Mouse (Mus musculus) left cerebral cortex, adult 8-10 months (tissue): ENCODE results near the gene Bcas3. TPM values are rescaled to one million over a fixed set of nuclear protein-coding genes. Genes with fewer than 3 reads are reported as not detected.

ENCODE experiments used
- DNase-seq, 2 experiments: peaks; one replicate each; pipeline ENCODE4 v3.0.0; 2022; ENCODE audit warnings: low spot score in 2 of 2
- microRNA-seq, 2 experiments: library from miRNA; unstranded; fragments of <30 nt; microRNA quantifications; one replicate each; pipeline ENCODE4 v1.2.0; 2022
- total RNA-seq, 4 experiments: library from RNA; stranded (reverse); gene quantifications; 2 replicates each; pipeline ENCODE4 v1.2.4; 2022

Bcas3 gene
- total RNA-seq, 4 experiments from 2014 or later = 67.2 to 79.7 (median 75.7) TPM

- no peak for DNase-seq
Observed at GRCm38 (mm10) chr11:85840031-85840802, 487.2 kb downstream of the Bcas3 start.

- DNase-seq = no peak
Observed at GRCm38 (mm10) chr11:85840803-85841145, 487.8 kb downstream of the Bcas3 start.

- DNase-seq = no peak
Observed at GRCm38 (mm10) chr11:85841211-85841681, 488.3 kb downstream of the Bcas3 start.

GRCm38 (mm10) chr11:85841980-85842379 lies 489.0 kb downstream of the Bcas3 start:
- no peak for DNase-seq

- no peak for DNase-seq
Observed at GRCm38 (mm10) chr11:85842596-85843346, 489.8 kb downstream of the Bcas3 start.

GRCm38 (mm10) chr11:85843347-85843692 lies 490.4 kb downstream of the Bcas3 start:
- DNase-seq = no peak

- no peak for DNase-seq
Observed at GRCm38 (mm10) chr11:85844144-85844965, 491.4 kb downstream of the Bcas3 start.

- DNase-seq = no peak
Observed at GRCm38 (mm10) chr11:85844971-85845370, 492.0 kb downstream of the Bcas3 start.

GRCm38 (mm10) chr11:85845921-85846320 lies 493.0 kb downstream of the Bcas3 start:
- no peak for DNase-seq

GRCm38 (mm10) chr11:85846509-85846908 lies 493.5 kb downstream of the Bcas3 start:
- DNase-seq = no peak

- no peak for DNase-seq
Observed at GRCm38 (mm10) chr11:85849037-85849436, 496.1 kb downstream of the Bcas3 start.

- no peak for DNase-seq
Observed at GRCm38 (mm10) chr11:85850233-85850632, 497.3 kb downstream of the Bcas3 start, which contains the start of gene Gm11444. TSS of gene Gm11444 (minus strand) at chr11:85850333.

- no peak for DNase-seq
Observed at GRCm38 (mm10) chr11:85850758-85851157, 497.8 kb downstream of the Bcas3 start.

- no peak for DNase-seq
Observed at GRCm38 (mm10) chr11:85857997-85858698, 505.2 kb downstream of the Bcas3 start.

GRCm38 (mm10) chr11:85864363-85864762 lies 511.4 kb downstream of the Bcas3 start:
- no peak for DNase-seq

Small RNA genes within 50 kb of the gene (microRNA-seq; reads per million reads assigned to microRNA genes)
- gene Mir5110 = 0 to 1.1 reads per million in 2 experiments

Other genes with a start within 250 kb of the Bcas3 start
- 100 to 1,000 TPM in 3 of 4 experiments, 10 to 100 TPM in 1; 96.5 to 119 (median 109) TPM for gene Usp32, start 213.0 kb upstream of the Bcas3 start, total RNA-seq
- not detected for gene 1700125H20Rik, start 182.8 kb upstream of the Bcas3 start, total RNA-seq
- 10 to 100 TPM; 52.0 to 57.5 (median 56.0) TPM for gene Appbp2, start 118.0 kb upstream of the Bcas3 start, total RNA-seq
- gene Ppm1d, start 41.9 kb upstream of the Bcas3 start, total RNA-seq = 10 to 100 TPM; 16.7 to 19.3 (median 17.6) TPM